Mouse (Mus musculus): ENCODE data around the gene Dlg2. TPM values are rescaled to one million over a fixed set of nuclear protein-coding genes. Genes with fewer than 3 reads are reported as not detected.

The Dlg2 gene
- total RNA-seq, 2 experiments from 2014 or later = 0.25 to 0.54 TPM

GRCm38 (mm10) chr7:92235541-92236031 is 1759.1 kb downstream of the Dlg2 start:
- no peak for ATAC-seq (replicated peaks; ENCODE audit: poor library complexity)

- ATAC-seq (replicated peaks; ENCODE audit: poor library complexity) = no peak
Observed at GRCm38 (mm10) chr7:92240908-92241307, 1764.4 kb downstream of the Dlg2 start.

GRCm38 (mm10) chr7:92247594-92247993 is 1771.1 kb downstream of the Dlg2 start:
- no peak for ATAC-seq (replicated peaks; ENCODE audit: poor library complexity)

- no peak for ATAC-seq (replicated peaks; ENCODE audit: poor library complexity)
Observed at GRCm38 (mm10) chr7:92248619-92249018, 1772.1 kb downstream of the Dlg2 start.

- no peak for ATAC-seq (replicated peaks; ENCODE audit: poor library complexity)
Observed at GRCm38 (mm10) chr7:92258148-92258547, 1781.7 kb downstream of the Dlg2 start.

- peak; percentile 34 for ATAC-seq (replicated peaks; ENCODE audit: poor library complexity)
Observed at GRCm38 (mm10) chr7:92258701-92259100, 1782.2 kb downstream of the Dlg2 start.

- no peak for ATAC-seq (replicated peaks; ENCODE audit: poor library complexity)
Observed at GRCm38 (mm10) chr7:92264325-92264724, 1787.9 kb downstream of the Dlg2 start.

- ATAC-seq (replicated peaks; ENCODE audit: poor library complexity) = no peak
Observed at GRCm38 (mm10) chr7:92264964-92265363, 1788.5 kb downstream of the Dlg2 start.

- ATAC-seq (replicated peaks; ENCODE audit: poor library complexity) = no peak
Observed at GRCm38 (mm10) chr7:92275353-92275752, 1798.9 kb downstream of the Dlg2 start.

- no peak for ATAC-seq (replicated peaks; ENCODE audit: poor library complexity)
Observed at GRCm38 (mm10) chr7:92277629-92278028, 1801.2 kb downstream of the Dlg2 start.

- ATAC-seq (replicated peaks; ENCODE audit: poor library complexity) = no peak
Observed at GRCm38 (mm10) chr7:92280925-92281324, 1804.5 kb downstream of the Dlg2 start.

- no peak for ATAC-seq (replicated peaks; ENCODE audit: poor library complexity)
Observed at GRCm38 (mm10) chr7:92287058-92287457, 1810.6 kb downstream of the Dlg2 start.

GRCm38 (mm10) chr7:92288814-92289213 is 1812.3 kb downstream of the Dlg2 start:
- no peak for ATAC-seq (replicated peaks; ENCODE audit: poor library complexity)

- ATAC-seq (replicated peaks; ENCODE audit: poor library complexity) = no peak
Observed at GRCm38 (mm10) chr7:92292918-92293518, 1816.5 kb downstream of the Dlg2 start.

GRCm38 (mm10) chr7:92301046-92301445 is 1824.6 kb downstream of the Dlg2 start:
- no peak; the same call in 1 of the 2 replicates for ATAC-seq (replicated peaks; ENCODE audit: poor library complexity)

- ATAC-seq (replicated peaks; ENCODE audit: poor library complexity) = no peak
Observed at GRCm38 (mm10) chr7:92307634-92308033, 1831.2 kb downstream of the Dlg2 start.

- ATAC-seq (replicated peaks; ENCODE audit: poor library complexity) = no peak
Observed at GRCm38 (mm10) chr7:92308168-92308567, 1831.7 kb downstream of the Dlg2 start.

- no peak for ATAC-seq (replicated peaks; ENCODE audit: poor library complexity)
Observed at GRCm38 (mm10) chr7:92316389-92316788, 1839.9 kb downstream of the Dlg2 start.

- ATAC-seq (replicated peaks; ENCODE audit: poor library complexity) = no peak
Observed at GRCm38 (mm10) chr7:92319469-92319868, 1843.0 kb downstream of the Dlg2 start.

GRCm38 (mm10) chr7:92320181-92320580 is 1843.7 kb downstream of the Dlg2 start:
- no peak for ATAC-seq (replicated peaks; ENCODE audit: poor library complexity)

- ATAC-seq (replicated peaks; ENCODE audit: poor library complexity) = no peak
Observed at GRCm38 (mm10) chr7:92321786-92322185, 1845.3 kb downstream of the Dlg2 start.

GRCm38 (mm10) chr7:92322342-92323069 is 1846.0 kb downstream of the Dlg2 start:
- no peak for ATAC-seq (replicated peaks; ENCODE audit: poor library complexity)
